Mouse (Mus musculus) heart, adult 2 months (tissue): ENCODE results near the gene Fer.
A peak's percentile ranks its signal among the peaks of the same experiment; 100 is the strongest.

Source experiments
- CTCF ChIP-seq: fragments of 200-600 bp; IDR thresholded peaks from 2 replicates; pipeline ENCODE4 v1.8.1; 2022; ENCODE audit warnings: antibody characterized with exemption, mild to moderate bottlenecking, moderate library complexity
- EP300 ChIP-seq: fragments of 200-500 bp; IDR thresholded peaks from 2 replicates; pipeline ENCODE4 v1.6.1; 2011; ENCODE audit warnings: low read depth, low read length, control low read depth; ENCODE audit not compliant: insufficient read depth
- POLR2A ChIP-seq: fragments of 200-500 bp; IDR thresholded peaks from 2 replicates; pipeline ENCODE4 v1.6.1; 2011; ENCODE audit warnings: mild to moderate bottlenecking, low read depth, low read length, control low read depth; ENCODE audit not compliant: insufficient read depth

- no peak for TF ChIP-seq CTCF
- TF ChIP-seq EP300 = peak; percentile 58; the same call in 1 of the 2 replicates
- TF ChIP-seq POLR2A = no peak
Measured at GRCm38 (mm10) chr17:64130356-64130755, 267.5 kb downstream of the Fer start.
